Mouse (Mus musculus) limb, embryonic 13.5 days (tissue): ENCODE measurements around the gene Acot11. TPM values are rescaled to one million over a fixed set of nuclear protein-coding genes. Genes with fewer than 3 reads are reported as not detected.
A peak's percentile ranks its signal among the peaks of the same experiment; 100 is the strongest.
"Not testable (repeated sequence)": the region's sequence is repeated elsewhere in the genome, so short reads cannot be mapped to it uniquely, and the experiment has no call there.

ENCODE experiments used
- ATAC-seq: fragments of 200-750 bp; cut with Nextera tagmentation; 2 replicates; pipeline ENCODE4 v1.8.0; 2017; ENCODE audit warnings: low read depth, moderate number of reproducible peaks, moderate TSS enrichment; ENCODE audit not compliant: low FRiP score
- H3K27ac ChIP-seq: fragments of 300-500 bp; sonication (generic); 2 replicates; pipeline ENCODE4 v1.5.1; 2015; ENCODE audit warnings: inconsistent platforms, mild to moderate bottlenecking, moderate library complexity
- H3K27me3 ChIP-seq: fragments of 300-500 bp; sonication (generic); 2 replicates; pipeline ENCODE4 v1.6.1; 2015; ENCODE audit warnings: mild to moderate bottlenecking, inconsistent platforms
- H3K36me3 ChIP-seq: fragments of 300-500 bp; sonication (generic); 2 replicates; pipeline ENCODE4 v1.6.1; 2015; ENCODE audit warnings: inconsistent platforms, mild to moderate bottlenecking, moderate library complexity
- H3K4me1 ChIP-seq: fragments of 300-500 bp; sonication (generic); 2 replicates; pipeline ENCODE4 v1.6.1; 2015; ENCODE audit warnings: inconsistent platforms
- H3K4me2 ChIP-seq: fragments of 300-500 bp; sonication (generic); replicated peaks from 2 replicates; pipeline ENCODE4 v1.6.1; 2015; ENCODE audit warnings: inconsistent platforms, mild to moderate bottlenecking, moderate library complexity
- H3K4me3 ChIP-seq: fragments of 300-500 bp; sonication (generic); 2 replicates; pipeline ENCODE4 v1.5.1; 2015; ENCODE audit warnings: moderate library complexity, mild to moderate bottlenecking, inconsistent platforms
- H3K9ac ChIP-seq: fragments of 300-500 bp; sonication (generic); 2 replicates; pipeline ENCODE4 v1.6.1; 2015; ENCODE audit warnings: mild to moderate bottlenecking, inconsistent platforms
- H3K9me3 ChIP-seq: fragments of 300-500 bp; sonication (generic); 2 replicates; pipeline ENCODE4 v1.6.1; 2016; ENCODE audit warnings: inconsistent platforms
- WGBS: fragments of 180-500 bp; shearing (Covaris S2); methylation state at CpG from one replicate; pipeline ENCODE4 v1.1.7; 2015; 5-methylcytosine and 5-hydroxymethylcytosine counted together
- polyA plus RNA-seq: library from polyadenylated mRNA; unstranded; fragments of >200 nt; fragmentation: Nextera tagmentation; extraction: Ambion mirVana; gene quantifications from 2 replicates; pipeline ENCODE4 v1.2.1, GENCODE M21; 2015

Gene Acot11
- polyA plus RNA-seq, 1 experiment from 2014 or later = 5.5 TPM

DNA sequence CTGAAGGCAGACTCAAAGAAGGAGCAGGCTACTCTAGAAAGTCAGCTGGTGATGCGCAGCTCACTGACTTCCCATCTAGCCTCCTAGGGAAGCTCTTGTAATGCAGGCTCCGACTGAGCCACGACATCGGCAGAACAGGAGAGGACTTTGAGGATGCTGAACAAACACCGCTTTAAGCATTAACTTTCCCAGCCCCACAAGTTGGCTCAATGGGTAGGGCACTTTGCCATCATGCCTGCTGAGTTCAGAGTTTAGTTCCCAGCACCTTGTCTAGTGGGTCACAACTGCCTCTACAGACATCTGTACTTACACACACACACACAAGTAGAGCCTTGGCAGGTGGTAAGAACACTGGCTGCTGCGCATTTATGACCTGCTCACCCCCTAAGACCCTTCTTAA lies 53.1 kb downstream of the Acot11 start:
- Histone ChIP-seq H3K4me2 (no peak overlapping the region), H3K9me3 (no peaks in the 10 kb centered on the region), H3K4me3 (no peak overlapping the region), H3K4me1 (peaks cover 9% of the 10 kb centered on the region), H3K9ac (no peak overlapping the region), H3K36me3 (no peaks in the 10 kb centered on the region), H3K27ac (no peak overlapping the region), H3K27me3 (no peaks in the 10 kb centered on the region)
- WGBS = 85% methylated on average over 6 of the region's 6 CpGs
- ATAC-seq = no peak

DNA sequence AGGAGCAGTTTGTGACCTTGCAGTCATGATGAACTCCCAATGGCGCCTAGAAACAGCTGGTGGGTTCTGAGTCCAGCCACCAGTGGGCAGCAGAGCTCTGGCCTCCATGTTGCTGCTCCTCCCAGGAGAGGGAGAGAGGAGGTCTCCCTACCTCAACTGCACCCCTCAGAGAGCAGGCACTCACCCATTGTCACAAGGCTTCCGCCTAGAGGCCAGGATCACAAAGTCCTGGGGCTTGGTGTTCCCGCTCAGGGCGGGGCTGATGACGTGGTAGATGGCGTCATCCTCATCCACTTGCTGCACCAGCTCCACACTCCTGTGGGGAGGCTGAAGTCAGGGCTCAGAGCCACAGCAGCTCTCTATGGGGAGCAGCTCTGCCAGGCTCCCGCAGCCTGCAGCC lies 55.1 kb downstream of the Acot11 start:
- Histone ChIP-seq H3K27ac (no peak overlapping the region), H3K4me1 (peaks cover 9% of the 10 kb centered on the region), H3K27me3 (no peaks in the 10 kb centered on the region), H3K36me3 (no peaks in the 10 kb centered on the region), H3K4me2 (peak overlapping the region; percentile 53), H3K9me3 (no peaks in the 10 kb centered on the region), H3K4me3 (peak overlapping the region; percentile 23), H3K9ac (no peak overlapping the region)
- WGBS = 2% methylated on average over 7 of the region's 7 CpGs
- ATAC-seq = peak; percentile 82

DNA sequence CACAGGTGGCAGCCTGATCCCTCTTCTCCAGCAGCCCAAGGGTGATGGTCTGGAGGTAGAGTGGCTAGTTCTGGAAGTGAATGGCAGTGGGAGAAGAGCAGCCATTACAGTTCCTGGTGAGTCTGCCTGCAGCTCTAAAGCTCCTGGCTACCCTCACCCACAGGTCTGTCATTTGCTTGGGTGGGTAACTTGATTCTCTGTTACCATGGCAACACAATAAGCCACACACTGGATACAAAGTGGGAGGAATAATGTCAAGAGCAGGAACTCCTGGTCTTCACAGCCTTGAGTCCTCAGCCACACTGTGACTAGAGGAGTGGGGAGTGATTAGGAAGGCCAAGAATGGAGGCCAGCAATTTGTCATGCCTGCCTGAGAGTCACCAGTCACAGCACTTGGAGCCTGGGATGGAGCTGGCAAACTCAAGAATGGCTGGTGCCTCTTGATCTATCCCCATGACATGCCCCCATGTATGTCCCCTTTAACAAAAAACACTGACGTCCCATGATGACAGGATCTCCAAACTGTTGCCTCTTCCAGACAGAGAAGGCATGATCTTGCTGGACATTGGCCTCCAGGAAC lies 57.7 kb downstream of the Acot11 start:
- ATAC-seq = no peak
- H3K4me1 ChIP-seq = peaks cover 9% of the 10 kb centered on the region
- H3K27me3 ChIP-seq = no peaks in the 10 kb centered on the region
- H3K4me2 ChIP-seq = no peak overlapping the region
- H3K9me3 ChIP-seq = no peaks in the 10 kb centered on the region
- 82% methylated on average over 1 of the region's 1 CpGs for WGBS
- H3K4me3 ChIP-seq = no peak overlapping the region
- H3K9ac ChIP-seq = 0 out of 2 replicates have a peak overlapping the region, but pooled peaks have one; percentile 13
- no peaks in the 10 kb centered on the region for H3K36me3 ChIP-seq
- no peak overlapping the region for H3K27ac ChIP-seq

DNA sequence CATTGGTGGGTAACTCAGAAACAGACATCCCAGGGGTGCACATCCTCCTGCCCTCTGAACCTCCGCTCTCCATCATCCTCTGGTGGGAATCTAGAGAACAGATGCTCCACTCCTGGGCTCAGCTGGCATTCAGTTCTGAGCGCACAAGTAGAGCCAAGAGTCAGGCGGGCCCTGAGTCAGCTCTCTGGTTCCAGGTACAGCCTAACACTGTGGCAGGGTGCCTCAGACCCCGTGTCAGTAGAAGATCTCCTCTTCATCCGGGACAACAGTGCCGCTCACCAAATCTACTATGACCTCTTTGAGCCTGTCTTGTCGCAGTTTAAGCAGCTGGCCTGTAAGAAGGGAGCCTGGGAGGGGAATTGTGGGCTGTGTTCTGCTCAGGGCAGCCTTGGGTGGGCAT lies 58.9 kb downstream of the Acot11 start:
- H3K4me1 ChIP-seq = peaks cover 9% of the 10 kb centered on the region
- no peaks in the 10 kb centered on the region for H3K9me3 ChIP-seq
- no peak overlapping the region for H3K4me2 ChIP-seq
- H3K9ac ChIP-seq = no peak overlapping the region
- H3K27ac ChIP-seq = no peak overlapping the region
- H3K4me3 ChIP-seq = no peak overlapping the region
- no peak for ATAC-seq
- H3K36me3 ChIP-seq = no peaks in the 10 kb centered on the region
- WGBS = 87% methylated on average over 7 of the region's 7 CpGs
- no peaks in the 10 kb centered on the region for H3K27me3 ChIP-seq

- no peak for ATAC-seq
- Histone ChIP-seq H3K4me3 (no peak overlapping the region), H3K4me2 (no peak overlapping the region), H3K36me3 (no peaks in the 10 kb centered on the region), H3K27me3 (no peaks in the 10 kb centered on the region), H3K27ac (no peak overlapping the region), H3K9ac (no peak overlapping the region), H3K4me1 (no peaks in the 10 kb centered on the region), H3K9me3 (no peaks in the 10 kb centered on the region)
- 58% methylated on average over 3 of the region's 3 CpGs for WGBS
These were observed 66.9 kb downstream of the Acot11 start for GRCm38 (mm10) chr4:106737904-106738303.

DNA sequence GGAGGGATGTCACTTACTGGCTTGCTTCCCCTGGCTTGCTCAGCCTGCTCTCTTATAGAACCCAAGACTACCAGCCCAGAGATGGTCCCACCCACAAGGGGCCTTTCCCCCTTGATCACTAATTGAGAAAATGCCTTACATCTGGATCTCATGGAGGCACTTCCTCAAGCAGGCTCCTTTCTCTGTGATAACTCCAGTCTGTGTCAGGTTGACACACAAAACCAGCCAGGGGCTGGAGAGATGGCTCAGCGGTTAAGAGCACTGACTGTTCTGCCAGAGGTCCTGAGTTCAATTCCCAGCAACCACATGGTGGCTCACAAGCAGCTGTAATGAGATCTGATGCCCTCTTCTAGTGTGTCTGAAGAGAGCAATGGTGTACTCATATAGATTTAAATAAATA lies 67.9 kb downstream of the Acot11 start:
- not testable (repeated sequence) for H3K4me2 ChIP-seq, H3K27me3 ChIP-seq, H3K36me3 ChIP-seq, H3K27ac ChIP-seq, H3K9ac ChIP-seq, H3K4me3 ChIP-seq, H3K9me3 ChIP-seq, ATAC-seq, H3K4me1 ChIP-seq
- WGBS = 0% methylated on average over 1 of the region's 1 CpGs

DNA sequence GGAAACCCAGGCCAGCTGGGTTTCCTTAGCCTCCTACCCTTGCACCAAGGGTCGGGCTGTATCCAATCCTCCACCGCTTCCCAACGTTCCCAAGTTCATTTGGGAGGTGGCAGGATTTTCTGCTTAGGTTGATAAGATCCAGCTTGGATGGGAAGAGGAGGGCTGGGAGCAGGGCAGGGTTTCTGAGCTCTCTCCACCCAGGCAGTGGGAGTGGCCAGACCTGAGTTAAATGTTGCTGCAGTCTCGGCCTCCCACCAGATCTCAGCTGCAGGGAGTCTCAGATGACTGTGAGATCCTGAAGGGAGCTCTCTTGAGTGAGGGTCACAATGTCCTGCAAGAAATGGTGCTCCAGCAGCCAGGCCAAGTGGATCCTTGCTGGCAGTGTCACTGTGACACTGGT lies 71.2 kb downstream of the Acot11 start, which contains the start of gene Fam151a:
TSS of gene Fam151a (plus strand) at position 254 of the 400 bp plus-strand sequence.
- no peak for ATAC-seq
- H3K9me3 ChIP-seq = no peaks in the 10 kb centered on the region
- 47% methylated on average over 4 of the region's 4 CpGs for WGBS

DNA sequence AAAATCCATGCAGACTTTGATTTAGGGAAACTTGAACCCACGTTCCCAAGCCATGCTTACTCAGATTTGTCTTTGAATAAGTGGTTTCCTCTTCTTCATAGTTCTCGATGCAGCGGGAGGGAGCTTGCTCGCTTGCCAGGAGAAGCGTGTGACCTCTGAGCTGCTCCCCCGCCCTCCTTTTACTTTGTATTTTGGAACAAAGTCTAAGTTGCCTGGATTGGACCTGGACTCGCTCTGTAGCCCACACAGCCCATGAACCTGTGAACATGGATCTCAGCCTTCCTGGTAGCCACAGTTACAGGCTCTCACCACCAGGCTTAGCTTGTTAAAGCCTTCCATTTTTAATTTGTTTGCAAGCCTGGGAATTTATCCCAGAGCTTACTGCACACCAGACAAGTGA lies 74.0 kb downstream of the Acot11 start, which contains the start of gene Mroh7:
TSS of gene Mroh7 (minus strand) at position 112 of the 400 bp plus-strand sequence.
- Histone ChIP-seq H3K9ac (no peak within 1 kb of the TSS), H3K4me2 (no peak within 1 kb of the TSS), H3K4me1 (no peaks in the 10 kb centered on the region), H3K4me3 (no peak within 1 kb of the TSS), H3K27me3 (no peaks in the 10 kb centered on the region), H3K36me3 (no peaks in the 10 kb centered on the region), H3K27ac (no peak within 1 kb of the TSS), H3K9me3 (no peaks in the 10 kb centered on the region)
- ATAC-seq = no peak
- WGBS = 79% methylated on average over 7 of the region's 7 CpGs

More for the DNA sequence above, 71.2 kb downstream of the Acot11 start, which contains the start of gene Fam151a:
- no peaks in the 10 kb centered on the region for H3K36me3 ChIP-seq
- no peaks in the 10 kb centered on the region for H3K4me1 ChIP-seq
- no peak within 1 kb of the TSS for H3K27ac ChIP-seq
- H3K27me3 ChIP-seq = no peaks in the 10 kb centered on the region
- no peak within 1 kb of the TSS for H3K4me2 ChIP-seq
- H3K9ac ChIP-seq = no peak within 1 kb of the TSS
- no peak within 1 kb of the TSS for H3K4me3 ChIP-seq

- Histone ChIP-seq H3K9ac (no peak overlapping the region), H3K4me2 (no peak overlapping the region), H3K4me3 (no peak overlapping the region), H3K4me1 (no peaks in the 10 kb centered on the region), H3K9me3 (no peaks in the 10 kb centered on the region), H3K27ac (no peak overlapping the region), H3K27me3 (no peaks in the 10 kb centered on the region), H3K36me3 (no peaks in the 10 kb centered on the region)
- no peak for ATAC-seq
- WGBS = 93% methylated on average over 4 of the region's 4 CpGs
These were observed 84.2 kb downstream of the Acot11 start for GRCm38 (mm10) chr4:106720631-106721030.

DNA sequence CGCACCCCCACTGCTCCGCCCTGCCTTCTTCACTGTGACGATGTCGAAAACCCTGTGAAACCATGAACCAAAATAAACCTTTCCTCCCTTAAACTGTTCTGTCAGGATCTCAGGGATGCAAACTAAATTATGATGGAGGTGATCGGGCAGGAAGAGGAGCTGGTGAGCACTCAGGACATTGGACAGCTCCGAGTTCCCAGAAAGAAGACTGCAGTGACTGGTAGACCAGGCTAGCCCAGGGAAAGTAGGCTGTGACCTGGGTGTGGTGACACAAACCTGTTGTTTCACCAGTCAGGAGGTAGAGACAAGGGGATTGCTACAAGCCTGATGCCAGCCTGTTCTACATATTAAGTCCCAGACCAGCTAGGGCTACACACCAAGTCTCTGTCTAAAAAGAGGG lies 91.2 kb downstream of the Acot11 start:
- Histone ChIP-seq H3K27ac (no peak overlapping the region), H3K9ac (no peak overlapping the region), H3K36me3 (no peaks in the 10 kb centered on the region), H3K4me1 (no peaks in the 10 kb centered on the region), H3K27me3 (no peaks in the 10 kb centered on the region), H3K4me2 (no peak overlapping the region), H3K9me3 (no peaks in the 10 kb centered on the region), H3K4me3 (no peak overlapping the region)
- WGBS = 89% methylated on average over 6 of the region's 6 CpGs
- no peak for ATAC-seq

DNA sequence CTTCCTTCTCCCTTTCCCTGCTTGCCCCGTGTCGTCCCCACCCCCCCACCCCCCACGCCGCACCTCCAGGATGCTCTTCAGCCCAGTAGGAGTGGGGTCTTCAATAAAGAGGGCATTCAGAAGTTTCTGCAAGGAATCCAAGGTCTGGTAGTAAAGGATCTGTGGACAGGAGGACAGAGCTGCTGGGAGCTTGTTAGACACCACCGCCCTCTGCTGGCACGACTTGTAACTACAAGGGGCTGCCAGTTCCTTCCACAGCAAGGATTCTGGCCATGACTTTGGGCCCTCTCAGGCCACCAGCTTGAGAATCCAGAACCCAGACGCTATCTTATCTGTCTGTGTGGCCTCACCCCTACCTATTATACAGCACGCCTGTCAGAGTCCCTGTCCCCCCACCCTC lies 96.4 kb downstream of the Acot11 start:
- 2% methylated on average over 8 of the region's 8 CpGs for WGBS
- Histone ChIP-seq H3K4me1 (no peaks in the 10 kb centered on the region), H3K4me2 (peak overlapping the region; percentile 50), H3K27me3 (no peaks in the 10 kb centered on the region), H3K9ac (no peak overlapping the region), H3K9me3 (no peaks in the 10 kb centered on the region), H3K4me3 (peak overlapping the region; percentile 12; the same call in 1 of the 2 replicates), H3K27ac (no peak overlapping the region), H3K36me3 (no peaks in the 10 kb centered on the region)
- ATAC-seq = peak; percentile 48; the same call in 1 of the 2 replicates

- Histone ChIP-seq H3K9me3 (no peaks in the 10 kb centered on the region), H3K9ac (no peak overlapping the region), H3K4me2 (peak overlapping the region; percentile 50), H3K4me1 (no peaks in the 10 kb centered on the region), H3K27ac (no peak overlapping the region), H3K36me3 (no peaks in the 10 kb centered on the region), H3K27me3 (0 out of 2 replicates have a peak, but pooled peaks cover 3% of the 10 kb centered on the region), H3K4me3 (peak overlapping the region; percentile 12; the same call in 1 of the 2 replicates)
- 41% methylated on average over 5 of the region's 5 CpGs for WGBS
- no peak for ATAC-seq
These were observed 96.8 kb downstream of the Acot11 start for GRCm38 (mm10) chr4:106707957-106708356.
